ENCODE assay signal across 27 mouse cellular contexts in the genomic region with DNA sequence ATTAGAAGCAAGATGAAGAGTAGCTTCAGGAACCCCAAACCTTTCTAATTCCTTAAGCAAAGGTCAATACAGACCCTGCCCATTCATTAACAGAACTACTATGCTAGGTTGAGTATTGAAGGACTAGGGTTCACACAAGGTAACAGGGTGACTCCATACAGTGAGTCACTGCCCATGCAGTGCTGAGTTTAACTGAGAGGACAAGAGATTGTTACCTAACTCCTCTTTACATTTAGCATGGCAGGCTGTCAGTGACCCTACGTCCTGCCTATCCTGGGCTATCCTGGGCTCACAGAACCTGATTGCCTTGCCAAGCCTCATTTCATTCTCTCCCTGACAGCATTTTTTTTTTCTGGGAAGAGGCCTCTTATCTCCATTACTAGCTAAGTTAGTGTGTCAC.
DNase-seq lines count a peak whose midpoint lies in the region; ATAC-seq and TF ChIP-seq lines count a peak whose summit lies in the region.
"Had no signal": no experiment of that assay in that cellular context is flagged by ENCODE, and none has a peak within 500 bp of the region (broad histone marks: within the 10 kb centered on the region; RNA-seq: fewer than 3 reads in every experiment).

No protein-coding gene starts in this region.

- TF ChIP-seq CTCF in heart, adult 2 months (IDR thresholded peaks at IDR 0.05): no peak

- 56% methylated on average over 1 of the region's 1 CpGs for WGBS in heart, adult 2 months
- WGBS in heart, embryonic 10.5 days: 68% methylated on average over 1 of the region's 1 CpGs
- WGBS in heart, embryonic 12.5 days: 67% methylated on average over 1 of the region's 1 CpGs

- intact Hi-C loops in heart, adult 2 months (cut with DNase I): no loop called here
- intact Hi-C loops in heart, postnatal 10 days (cut with DNase I): no loop called here

- no peak for ATAC-seq in heart, embryonic 12.5 days (ENCODE audit: insufficient number of reproducible peaks, low FRiP score)
- ATAC-seq: forebrain, embryonic 13.5 days; forebrain, embryonic 16.5 days; hindbrain, embryonic 16.5 days; intestine, embryonic 15.5 days; Patski had no signal

- H3K79me2 ChIP-seq in heart, adult 2 months (replicated peaks; ENCODE audit: control insufficient read depth, insufficient read depth, low read length): no peaks in the 10 kb centered on the region

- no peaks in the 10 kb centered on the region for H3K9me3 ChIP-seq in heart, embryonic 10.5 days
- H3K9me3 ChIP-seq in heart, embryonic 12.5 days (replicated peaks): no peaks in the 10 kb centered on the region
- H3K9me3 ChIP-seq: forebrain, embryonic 10.5 days; forebrain, embryonic 13.5 days; G1E; hindbrain, embryonic 10.5 days; hindbrain, embryonic 13.5 days; intestine, embryonic 15.5 days had no signal

- H3K27ac ChIP-seq in heart, adult 2 months: peak overlapping the region; percentile 59
- no peak overlapping the region for H3K27ac ChIP-seq in heart, embryonic 10.5 days
- no peak overlapping the region for H3K27ac ChIP-seq in heart, embryonic 12.5 days (ENCODE audit: poor library complexity, severe bottlenecking)
- H3K27ac ChIP-seq: forebrain, embryonic 10.5 days; forebrain, embryonic 13.5 days; hindbrain, embryonic 10.5 days; hindbrain, embryonic 13.5 days; intestine, embryonic 15.5 days had no signal

- 0 out of 2 replicates have a peak, but pooled peaks cover 1% of the 10 kb centered on the region for H3K4me1 ChIP-seq in heart, adult 2 months (ENCODE audit: control insufficient read depth, insufficient read depth, low read length)
- H3K4me1 ChIP-seq in heart, embryonic 10.5 days: no peaks in the 10 kb centered on the region
- H3K4me1 ChIP-seq in heart, embryonic 12.5 days (replicated peaks): no peaks in the 10 kb centered on the region
- H3K4me1 ChIP-seq: forebrain, embryonic 10.5 days; forebrain, embryonic 13.5 days; hindbrain, embryonic 10.5 days; hindbrain, embryonic 13.5 days; intestine, embryonic 15.5 days had no signal

- no peak for TF ChIP-seq POLR2A in heart, adult 2 months (IDR thresholded peaks at IDR 0.05; ENCODE audit: insufficient read depth, low read depth, low read length)

- TF ChIP-seq EP300 in heart, adult 2 months (IDR thresholded peaks at IDR 0.05; ENCODE audit: insufficient read depth, low read depth, low read length): no peak

- no peaks in the 10 kb centered on the region for H3K27me3 ChIP-seq in heart, adult 2 months (ENCODE audit: control insufficient read depth, insufficient read depth, low read length)
- H3K27me3 ChIP-seq in heart, embryonic 10.5 days (ENCODE audit: insufficient read depth, poor library complexity, severe bottlenecking): no peaks in the 10 kb centered on the region
- H3K27me3 ChIP-seq in heart, embryonic 12.5 days (replicated peaks): no peaks in the 10 kb centered on the region
- H3K27me3 ChIP-seq: CH12.LX; forebrain, embryonic 13.5 days; hindbrain, embryonic 13.5 days; intestine, embryonic 15.5 days; Patski had no signal

- no peak overlapping the region for H3K4me3 ChIP-seq in heart, adult 2 months
- no peak overlapping the region for H3K4me3 ChIP-seq in heart, embryonic 10.5 days
- no peak overlapping the region for H3K4me3 ChIP-seq in heart, embryonic 12.5 days
- H3K4me3 ChIP-seq: forebrain, embryonic 10.5 days; forebrain, embryonic 13.5 days; hindbrain, embryonic 10.5 days; hindbrain, embryonic 13.5 days; intestine, embryonic 15.5 days had no signal

- DNase-seq in adrenal gland, adult 2 months: peak; percentile 52
- DNase-seq in adrenal gland, postnatal 25 days: no peak
- DNase-seq in heart, adult 2 months: no peak
- no peak for DNase-seq in heart, embryonic 10.5 days (ENCODE audit: low spot score)
- peak; percentile 4 to 12 for DNase-seq in heart, postnatal 10 days
- peak; percentile 22 for DNase-seq in kidney, adult 9 months
- no peak for DNase-seq in kidney, postnatal 4 days
- DNase-seq: adrenal gland, postnatal 10 days; B cell, adult 2 months; cerebellum, adult 18-20 months; cerebellum, adult 9-10 months; cerebellum, postnatal 14 days; gastrocnemius, postnatal 10 days; gastrocnemius, postnatal 36 days; heart, postnatal 36 days; kidney, adult 18-20 months had no signal

- H3K36me3 ChIP-seq in heart, adult 2 months (ENCODE audit: control insufficient read depth, insufficient read depth, low read length): no peaks in the 10 kb centered on the region
- H3K36me3 ChIP-seq in heart, embryonic 10.5 days: no peaks in the 10 kb centered on the region
- no peaks in the 10 kb centered on the region for H3K36me3 ChIP-seq in heart, embryonic 12.5 days
- H3K36me3 ChIP-seq: forebrain, embryonic 10.5 days; G1E; hindbrain, embryonic 10.5 days; hindbrain, embryonic 13.5 days; intestine, embryonic 15.5 days had no signal

- no peak overlapping the region for H3K4me2 ChIP-seq in heart, embryonic 12.5 days
- H3K4me2 ChIP-seq: forebrain, embryonic 13.5 days; hindbrain, embryonic 13.5 days; intestine, embryonic 15.5 days had no signal

- H3K9ac ChIP-seq in heart, adult 2 months (ENCODE audit: low read depth, low read length): no peak overlapping the region
- no peak overlapping the region for H3K9ac ChIP-seq in heart, embryonic 12.5 days
- H3K9ac ChIP-seq: forebrain, embryonic 13.5 days; hindbrain, embryonic 13.5 days; intestine, embryonic 15.5 days had no signal

Comparison
In these comparisons a context has a peak if more than half of its experiments do, and no peak if none do; other contexts are left out.
1. DNase-seq: peak in adrenal gland, adult 2 months (single experiment), heart, postnatal 10 days (2 of 2) and kidney, adult 9 months (single experiment); none in adrenal gland, postnatal 25 days (single experiment), heart, adult 2 months (0 of 2), heart, embryonic 10.5 days (single experiment) and kidney, postnatal 4 days (0 of 2).